Mouse (Mus musculus) limb, embryonic 13.5 days (tissue): ENCODE results near the gene Cdon. TPM values are rescaled to one million over a fixed set of nuclear protein-coding genes. Genes with fewer than 3 reads are reported as not detected.
A peak's percentile ranks its signal among the peaks of the same experiment; 100 is the strongest.

ENCODE experiments used
- ATAC-seq: fragments of 200-750 bp; cut with Nextera tagmentation; 2 replicates; pipeline ENCODE4 v1.8.0; 2017; ENCODE audit warnings: low read depth, moderate number of reproducible peaks, moderate TSS enrichment; ENCODE audit not compliant: low FRiP score
- H3K27ac ChIP-seq: fragments of 300-500 bp; sonication (generic); 2 replicates; pipeline ENCODE4 v1.5.1; 2015; ENCODE audit warnings: inconsistent platforms, mild to moderate bottlenecking, moderate library complexity
- H3K27me3 ChIP-seq: fragments of 300-500 bp; sonication (generic); 2 replicates; pipeline ENCODE4 v1.6.1; 2015; ENCODE audit warnings: mild to moderate bottlenecking, inconsistent platforms
- H3K36me3 ChIP-seq: fragments of 300-500 bp; sonication (generic); 2 replicates; pipeline ENCODE4 v1.6.1; 2015; ENCODE audit warnings: inconsistent platforms, mild to moderate bottlenecking, moderate library complexity
- H3K4me1 ChIP-seq: fragments of 300-500 bp; sonication (generic); 2 replicates; pipeline ENCODE4 v1.6.1; 2015; ENCODE audit warnings: inconsistent platforms
- H3K4me2 ChIP-seq: fragments of 300-500 bp; sonication (generic); replicated peaks from 2 replicates; pipeline ENCODE4 v1.6.1; 2015; ENCODE audit warnings: inconsistent platforms, mild to moderate bottlenecking, moderate library complexity
- H3K4me3 ChIP-seq: fragments of 300-500 bp; sonication (generic); 2 replicates; pipeline ENCODE4 v1.5.1; 2015; ENCODE audit warnings: moderate library complexity, mild to moderate bottlenecking, inconsistent platforms
- H3K9ac ChIP-seq: fragments of 300-500 bp; sonication (generic); 2 replicates; pipeline ENCODE4 v1.6.1; 2015; ENCODE audit warnings: mild to moderate bottlenecking, inconsistent platforms
- H3K9me3 ChIP-seq: fragments of 300-500 bp; sonication (generic); 2 replicates; pipeline ENCODE4 v1.6.1; 2016; ENCODE audit warnings: inconsistent platforms
- WGBS: fragments of 180-500 bp; shearing (Covaris S2); methylation state at CpG from one replicate; pipeline ENCODE4 v1.1.7; 2015; 5-methylcytosine and 5-hydroxymethylcytosine counted together
- polyA plus RNA-seq: library from polyadenylated mRNA; unstranded; fragments of >200 nt; fragmentation: Nextera tagmentation; extraction: Ambion mirVana; gene quantifications from 2 replicates; pipeline ENCODE4 v1.2.1, GENCODE M21; 2015

The Cdon gene
- 37.0 and 37.6 TPM in 2 replicates for polyA plus RNA-seq

DNA sequence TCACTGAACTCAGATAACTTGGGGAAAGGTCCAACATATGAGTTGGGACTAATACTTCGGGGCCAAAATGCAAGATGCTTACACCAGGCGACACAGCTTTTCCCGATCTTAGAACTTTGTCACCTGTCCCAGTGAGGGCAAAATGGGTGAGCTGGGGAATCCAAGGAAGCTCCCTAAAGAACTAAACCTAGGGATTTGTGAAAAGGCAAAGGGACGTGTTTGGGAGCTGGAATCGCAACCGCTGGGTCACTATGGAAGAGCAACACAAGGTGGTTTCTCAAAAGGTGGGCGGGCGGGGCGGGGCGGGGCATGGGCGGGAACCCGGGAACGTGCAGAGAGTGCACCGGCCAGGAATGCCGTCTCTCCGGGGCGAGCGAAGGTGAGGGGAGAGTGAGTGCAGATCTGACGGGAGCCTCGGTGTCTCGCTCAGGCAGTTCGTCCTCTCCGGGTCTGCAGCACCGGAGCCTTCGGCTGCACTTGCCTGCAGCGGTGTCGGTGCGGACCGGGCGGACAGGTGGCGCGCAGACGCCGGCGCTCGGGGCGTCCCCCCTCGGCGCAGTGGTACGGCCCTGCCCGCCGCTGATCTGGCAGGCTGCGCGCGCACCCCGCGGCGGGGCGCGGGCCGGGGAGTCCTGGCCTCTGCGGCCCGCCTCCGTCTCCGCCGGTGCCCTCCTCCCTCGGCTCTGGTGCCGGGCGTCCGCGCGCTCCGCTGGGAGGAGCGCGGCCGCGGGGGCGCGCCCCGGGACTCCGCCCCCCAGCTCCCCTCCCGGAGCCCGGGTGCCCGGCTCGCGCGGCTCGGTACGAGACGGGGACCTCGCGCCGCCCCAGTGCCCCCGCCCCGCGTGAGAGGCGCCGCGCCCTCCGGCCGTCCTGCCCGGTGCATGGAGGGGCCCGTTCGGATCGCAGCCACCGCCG is at the start of gene Cdon:
Gene Cdon (plus strand): TSS at position 324 of the 915 bp plus-strand sequence.
- WGBS: under 1% methylated on average over 63 of the region's 97 CpGs
- Histone ChIP-seq H3K36me3 (no peaks in the 10 kb centered on the region), H3K4me2 (peak within 1 kb of the TSS; percentile 69), H3K9ac (peak within 1 kb of the TSS; percentile 100), H3K9me3 (no peaks in the 10 kb centered on the region), H3K4me3 (peak within 1 kb of the TSS; percentile 99), H3K27ac (peak within 1 kb of the TSS; percentile 99), H3K27me3 (no peaks in the 10 kb centered on the region), H3K4me1 (peaks cover 30% of the 10 kb centered on the region)
- ATAC-seq: peak; percentile 94

DNA sequence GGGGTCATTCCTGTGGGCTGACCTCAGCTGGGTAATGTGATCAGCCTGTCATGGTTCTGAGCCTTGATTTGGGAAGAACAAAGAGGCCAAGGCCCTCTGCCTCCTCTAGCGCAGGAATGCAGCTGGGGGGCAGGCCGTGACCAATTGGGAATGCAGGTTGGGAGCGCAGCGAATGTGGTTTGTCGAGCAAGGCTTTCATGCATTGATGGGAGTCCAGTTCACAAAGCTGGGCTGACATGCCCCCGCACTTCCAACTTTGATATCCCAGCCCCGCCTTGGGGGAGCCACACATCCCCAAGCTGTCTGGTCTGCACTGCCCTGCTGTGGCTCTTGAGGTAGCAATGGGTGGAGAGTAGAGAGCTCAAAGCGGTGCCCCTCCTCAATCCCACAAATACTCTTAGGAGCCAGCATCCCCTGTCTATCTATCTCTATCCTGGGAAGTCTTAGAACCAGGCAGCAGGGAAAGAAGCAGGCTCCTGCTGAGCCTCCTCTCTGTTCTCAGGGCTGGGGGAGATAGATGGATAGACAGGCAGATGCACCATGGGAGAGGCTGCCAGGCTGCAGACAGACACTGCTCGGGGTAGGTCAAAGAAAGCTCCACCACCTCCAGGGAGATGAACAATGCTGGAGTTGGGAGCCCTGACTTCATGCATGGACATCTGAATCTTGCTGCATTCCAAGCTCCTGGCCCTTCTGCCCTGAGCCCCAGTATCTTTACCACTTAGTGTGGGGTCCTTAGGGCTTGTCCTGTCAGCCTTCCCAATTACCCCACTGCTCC is 48.4 kb upstream of the Cdon start:
- H3K9ac ChIP-seq: no peak overlapping the region
- H3K4me2 ChIP-seq: no peak overlapping the region
- H3K27me3 ChIP-seq: no peaks in the 10 kb centered on the region
- peaks cover 30% of the 10 kb centered on the region for H3K4me1 ChIP-seq
- no peak overlapping the region for H3K27ac ChIP-seq
- H3K9me3 ChIP-seq: no peaks in the 10 kb centered on the region
- no peaks in the 10 kb centered on the region for H3K36me3 ChIP-seq
- no peak overlapping the region for H3K4me3 ChIP-seq
- WGBS: 49% methylated on average over 9 of the region's 9 CpGs
- ATAC-seq: peak; percentile 57

DNA sequence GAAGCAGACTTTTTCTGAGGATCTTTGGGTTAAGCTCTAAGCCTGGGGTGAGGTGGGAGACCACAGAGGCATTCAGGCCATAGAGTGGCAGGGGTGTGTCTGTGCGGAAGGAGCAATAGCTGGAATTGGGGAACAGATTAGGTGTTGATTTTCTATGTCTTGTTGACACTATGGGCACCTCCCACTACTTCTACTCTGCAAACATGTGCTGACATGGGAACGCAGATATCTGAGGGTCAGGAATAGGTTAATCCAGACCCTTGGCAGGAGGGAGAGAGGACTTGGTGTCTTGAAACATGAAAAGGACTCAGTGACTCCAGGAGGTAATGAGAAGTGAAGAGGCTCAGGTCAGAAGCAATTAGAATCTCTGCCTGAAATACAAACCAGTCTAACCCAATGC is 43.0 kb upstream of the Cdon start:
- Histone ChIP-seq H3K9ac (no peak overlapping the region), H3K4me3 (no peak overlapping the region), H3K4me1 (peaks cover 32% of the 10 kb centered on the region), H3K36me3 (no peaks in the 10 kb centered on the region), H3K27me3 (no peaks in the 10 kb centered on the region), H3K27ac (no peak overlapping the region), H3K9me3 (no peaks in the 10 kb centered on the region), H3K4me2 (no peak overlapping the region)
- 68% methylated on average over 2 of the region's 2 CpGs for WGBS
- ATAC-seq: no peak

DNA sequence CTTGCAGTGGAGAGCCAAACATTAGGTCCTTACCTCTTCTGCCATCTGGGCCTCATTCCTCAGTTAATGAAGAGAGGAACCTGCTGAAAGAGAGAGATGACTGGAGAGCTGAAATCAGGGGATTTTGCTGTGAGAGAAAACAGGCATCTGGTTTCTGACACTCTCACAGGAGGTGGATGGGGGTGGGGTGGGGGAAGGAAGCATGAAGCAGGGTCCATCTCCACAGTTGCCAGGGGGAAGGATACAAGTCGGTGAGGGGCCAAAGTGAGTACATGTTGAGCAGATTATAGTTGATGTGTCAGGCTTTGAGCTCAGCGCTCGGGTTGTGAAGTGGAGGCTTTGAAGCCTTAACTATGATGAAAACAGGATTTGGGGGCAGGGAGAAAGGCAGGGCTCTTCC is 41.9 kb upstream of the Cdon start:
- H3K4me3 ChIP-seq: no peak overlapping the region
- H3K4me2 ChIP-seq: no peak overlapping the region
- no peak overlapping the region; the same call in 1 of the 2 replicates for H3K27ac ChIP-seq
- WGBS: 23% methylated on average over 3 of the region's 3 CpGs
- H3K9ac ChIP-seq: no peak overlapping the region
- no peaks in the 10 kb centered on the region for H3K27me3 ChIP-seq
- no peaks in the 10 kb centered on the region for H3K9me3 ChIP-seq
- no peaks in the 10 kb centered on the region for H3K36me3 ChIP-seq
- ATAC-seq: no peak
- H3K4me1 ChIP-seq: peaks cover 32% of the 10 kb centered on the region

DNA sequence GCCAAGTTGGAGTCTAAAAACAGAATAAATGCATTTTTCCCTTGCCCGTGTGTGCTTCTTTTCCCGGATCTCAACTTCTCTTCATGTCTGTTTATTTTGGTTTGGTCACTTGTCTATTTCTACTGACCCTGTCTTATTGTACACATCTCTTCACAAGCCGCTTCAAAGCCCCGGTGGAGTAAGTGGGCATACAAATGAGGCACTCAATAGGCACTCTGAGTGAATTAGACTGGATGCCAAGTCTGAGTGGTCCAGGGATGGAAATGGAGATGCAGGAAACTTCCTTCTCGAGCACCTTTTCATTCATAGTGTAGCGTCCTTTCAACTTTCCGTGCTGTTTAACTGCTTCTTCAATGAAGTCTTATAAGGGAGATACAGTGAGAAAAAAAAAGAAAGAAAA is 21.0 kb upstream of the Cdon start:
- no peak overlapping the region for H3K9ac ChIP-seq
- no peak overlapping the region for H3K4me2 ChIP-seq
- H3K9me3 ChIP-seq: no peaks in the 10 kb centered on the region
- peaks cover 48% of the 10 kb centered on the region for H3K4me1 ChIP-seq
- H3K27me3 ChIP-seq: no peaks in the 10 kb centered on the region
- no peaks in the 10 kb centered on the region for H3K36me3 ChIP-seq
- WGBS: 72% methylated on average over 7 of the region's 7 CpGs
- ATAC-seq: no peak
- no peak overlapping the region for H3K27ac ChIP-seq
- no peak overlapping the region for H3K4me3 ChIP-seq

DNA sequence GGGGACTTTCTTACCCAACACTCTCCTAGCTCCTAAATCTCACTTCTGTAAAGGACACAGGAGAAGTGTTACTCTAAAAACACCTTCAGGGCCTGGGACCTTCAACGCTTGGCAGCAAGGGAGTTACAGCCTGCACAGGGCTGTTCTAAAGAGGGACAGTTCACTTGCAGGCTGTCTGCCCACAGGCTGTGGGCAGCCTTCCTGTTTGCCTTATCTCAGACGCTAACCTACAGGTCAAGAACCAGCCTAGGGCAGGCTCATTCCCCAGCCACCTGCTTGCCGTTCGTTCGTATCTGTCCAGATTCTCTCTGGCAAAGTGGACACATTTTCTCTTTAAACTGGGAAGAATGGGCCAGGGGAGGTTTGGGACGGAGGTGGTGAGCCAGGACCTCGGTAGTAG is 20.5 kb upstream of the Cdon start:
- Histone ChIP-seq H3K36me3 (no peaks in the 10 kb centered on the region), H3K4me3 (no peak overlapping the region), H3K9ac (peak overlapping the region; percentile 19; the same call in 1 of the 2 replicates), H3K4me1 (peaks cover 53% of the 10 kb centered on the region), H3K4me2 (peak overlapping the region; percentile 7; the same call in 1 of the 2 replicates), H3K27me3 (no peaks in the 10 kb centered on the region), H3K27ac (peak overlapping the region; percentile 10; the same call in 1 of the 2 replicates), H3K9me3 (no peaks in the 10 kb centered on the region)
- ATAC-seq: no peak
- 12% methylated on average over 7 of the region's 7 CpGs for WGBS

DNA sequence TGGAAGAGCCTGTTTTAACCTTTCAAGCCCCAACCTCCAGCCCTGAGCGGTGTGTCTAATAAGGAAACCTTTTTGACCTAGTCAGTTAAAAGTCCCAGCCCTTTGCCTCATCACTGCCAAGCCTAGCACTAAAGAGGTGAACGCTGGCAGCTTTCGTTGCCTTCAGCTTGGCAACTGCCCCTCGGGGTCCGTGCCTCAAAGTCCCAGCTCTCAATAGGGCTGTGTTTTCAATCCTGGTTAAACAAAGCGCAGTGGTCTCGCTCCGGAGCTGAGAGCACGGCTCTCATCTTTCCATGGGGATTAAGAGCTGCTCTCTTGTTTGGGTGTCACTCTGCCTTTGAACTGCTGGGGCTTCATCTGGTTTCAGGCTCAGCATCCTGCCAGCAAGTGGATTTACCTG is 20.1 kb upstream of the Cdon start:
- H3K27me3 ChIP-seq: no peaks in the 10 kb centered on the region
- H3K9ac ChIP-seq: no peak overlapping the region
- peak overlapping the region; percentile 7; the same call in 1 of the 2 replicates for H3K4me2 ChIP-seq
- H3K9me3 ChIP-seq: no peaks in the 10 kb centered on the region
- no peaks in the 10 kb centered on the region for H3K36me3 ChIP-seq
- 6% methylated on average over 9 of the region's 9 CpGs for WGBS
- no peak overlapping the region for H3K4me3 ChIP-seq
- peaks cover 56% of the 10 kb centered on the region for H3K4me1 ChIP-seq
- ATAC-seq: no peak
- H3K27ac ChIP-seq: peak overlapping the region; percentile 55; the same call in 1 of the 2 replicates

DNA sequence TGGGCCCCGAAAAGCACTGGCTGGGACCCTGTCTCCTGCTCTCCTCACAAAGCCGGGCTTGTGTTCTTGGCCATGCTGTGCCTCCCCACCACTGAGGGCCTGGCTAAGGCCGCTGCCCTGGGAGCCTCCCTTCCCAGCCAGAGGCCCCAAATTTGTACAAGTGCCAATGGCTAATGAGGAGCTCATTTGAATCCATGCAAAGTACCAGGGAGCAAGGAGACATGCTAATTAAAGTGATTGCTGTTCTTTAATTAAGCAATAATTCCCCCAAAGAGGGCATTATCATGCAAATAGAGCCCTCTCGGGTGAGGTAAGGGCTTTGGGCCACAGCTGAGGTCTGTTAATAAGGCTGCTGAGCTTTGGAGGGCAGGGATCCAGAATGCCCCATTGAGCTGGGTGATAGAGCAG is 18.3 kb upstream of the Cdon start:
- Histone ChIP-seq H3K4me2 (no peak overlapping the region), H3K9ac (no peak overlapping the region), H3K27ac (peak overlapping the region; percentile 52), H3K27me3 (no peaks in the 10 kb centered on the region), H3K9me3 (no peaks in the 10 kb centered on the region), H3K4me1 (peaks cover 59% of the 10 kb centered on the region), H3K4me3 (no peak overlapping the region), H3K36me3 (no peaks in the 10 kb centered on the region)
- 49% methylated on average over 4 of the region's 4 CpGs for WGBS
- no peak for ATAC-seq

DNA sequence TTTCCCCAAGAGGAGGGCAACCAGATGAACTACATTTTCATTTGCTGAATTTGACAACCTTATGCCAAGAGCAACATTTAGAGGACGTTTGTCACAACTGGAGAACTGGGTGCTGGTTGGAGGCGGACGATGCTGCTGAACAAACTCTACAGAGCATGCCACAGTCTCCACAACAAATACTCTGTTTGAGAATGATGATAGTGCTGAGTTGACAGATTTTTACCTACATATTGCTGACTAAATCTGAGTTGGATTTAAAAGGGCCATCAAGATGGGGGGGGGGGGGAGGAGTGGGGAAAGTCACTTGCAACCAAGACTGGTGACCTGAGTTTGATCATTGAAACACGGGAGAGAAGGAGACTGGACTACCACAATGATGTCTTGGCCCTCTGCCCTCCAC is 17.4 kb upstream of the Cdon start:
- H3K27ac ChIP-seq: no peak overlapping the region
- H3K27me3 ChIP-seq: no peaks in the 10 kb centered on the region
- H3K9ac ChIP-seq: no peak overlapping the region
- H3K4me1 ChIP-seq: peaks cover 61% of the 10 kb centered on the region
- no peak overlapping the region for H3K4me3 ChIP-seq
- H3K36me3 ChIP-seq: no peaks in the 10 kb centered on the region
- H3K9me3 ChIP-seq: no peaks in the 10 kb centered on the region
- H3K4me2 ChIP-seq: no peak overlapping the region
- no peak for ATAC-seq
- 71% methylated on average over 4 of the region's 4 CpGs for whole genome bisulfite sequencing

DNA sequence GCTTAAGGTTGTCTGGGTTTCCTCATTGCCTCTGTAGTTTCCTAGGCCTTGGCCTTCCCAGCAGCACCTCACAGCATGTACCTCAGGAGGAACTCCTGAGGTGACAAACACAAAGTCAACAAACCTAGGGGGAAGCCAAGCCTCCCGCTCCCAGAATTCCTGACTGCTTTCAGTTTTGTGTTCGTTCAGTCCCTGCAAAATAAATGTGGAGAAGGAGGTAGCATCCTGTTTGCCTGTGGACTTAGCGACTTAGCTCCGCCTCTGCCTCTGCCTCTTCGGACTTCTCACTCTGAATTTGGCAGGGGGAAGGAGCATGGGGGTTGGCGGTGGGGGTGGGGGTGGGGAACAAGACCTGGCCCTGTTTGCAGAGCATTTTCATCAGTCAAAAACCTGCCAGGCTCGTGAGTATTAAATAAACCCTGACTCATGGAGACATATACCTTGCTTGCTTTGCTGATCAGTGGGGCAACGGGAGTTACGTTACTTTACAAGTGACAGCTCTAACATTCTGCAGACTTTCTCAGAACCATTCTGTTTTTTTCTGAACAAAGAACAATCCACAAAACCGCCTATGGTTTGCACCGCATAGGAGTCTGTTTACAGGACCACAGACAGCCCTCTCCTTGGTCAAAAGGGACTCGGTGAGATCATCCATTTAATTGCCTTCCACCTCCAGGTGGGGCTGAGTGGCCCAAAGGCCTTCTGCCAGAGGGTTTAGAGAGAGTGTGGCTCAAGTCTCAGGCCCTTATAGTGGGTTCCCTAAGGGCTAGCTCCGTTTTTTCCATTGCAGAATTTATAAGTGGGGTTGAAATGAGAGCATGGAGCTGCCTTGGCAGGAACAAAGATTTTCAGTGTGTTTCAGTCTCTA is 15.7 kb upstream of the Cdon start:
- peak; percentile 92 for ATAC-seq
- 0 out of 2 replicates have a peak overlapping the region, but pooled peaks have one; percentile 20 for H3K9ac ChIP-seq
- peaks cover 64% of the 10 kb centered on the region for H3K4me1 ChIP-seq
- H3K27me3 ChIP-seq: no peaks in the 10 kb centered on the region
- no peaks in the 10 kb centered on the region for H3K36me3 ChIP-seq
- 9% methylated on average over 13 of the region's 13 CpGs for WGBS
- peak overlapping the region; percentile 2; the same call in 1 of the 2 replicates for H3K4me3 ChIP-seq
- H3K4me2 ChIP-seq: peak overlapping the region; percentile 47
- peak overlapping the region; percentile 96 for H3K27ac ChIP-seq
- H3K9me3 ChIP-seq: no peaks in the 10 kb centered on the region

DNA sequence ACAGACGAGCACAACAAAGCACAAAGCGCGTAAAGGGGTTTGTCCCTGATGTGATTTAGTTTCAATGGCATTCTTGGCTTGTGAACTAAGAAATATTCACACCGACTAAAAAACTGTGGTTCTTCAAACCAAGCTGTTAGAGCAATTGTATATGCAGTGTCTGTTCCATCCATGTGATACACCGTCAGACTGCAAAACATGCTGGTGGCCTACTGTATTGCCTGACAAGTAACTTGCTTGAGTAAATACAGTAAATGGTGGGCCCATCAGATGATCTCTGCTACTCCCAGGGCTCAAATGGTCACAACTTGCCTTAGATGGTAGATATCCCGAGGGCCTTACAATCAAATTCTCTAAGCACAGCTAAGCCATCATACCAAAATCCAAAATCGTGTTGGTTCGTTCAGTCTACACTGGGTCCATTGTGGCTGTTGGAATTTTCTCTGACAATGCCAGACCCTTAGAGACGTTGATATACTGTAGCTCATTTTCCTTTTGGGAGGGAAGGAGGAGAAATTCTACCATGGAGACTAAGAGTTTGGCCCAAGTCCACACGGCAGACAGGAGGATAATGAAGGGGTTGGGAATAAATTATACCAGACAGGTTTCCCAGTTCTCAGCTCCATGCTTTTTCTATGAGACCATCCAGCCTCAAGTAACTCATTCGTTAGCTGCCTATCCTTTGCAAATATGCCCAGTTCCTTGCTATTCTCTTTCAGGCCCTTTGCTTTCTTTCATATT is 9.5 kb upstream of the Cdon start:
- Histone ChIP-seq H3K9me3 (no peaks in the 10 kb centered on the region), H3K4me3 (no peak overlapping the region), H3K36me3 (no peaks in the 10 kb centered on the region), H3K4me2 (no peak overlapping the region), H3K4me1 (peaks cover 40% of the 10 kb centered on the region), H3K9ac (no peak overlapping the region), H3K27me3 (no peaks in the 10 kb centered on the region), H3K27ac (peak overlapping the region; percentile 6; the same call in 1 of the 2 replicates)
- 71% methylated on average over 11 of the region's 11 CpGs for WGBS
- no peak for ATAC-seq
